Mouse (Mus musculus) stomach, postnatal 0 days (tissue): ENCODE data around the gene Smyd4. TPM values are rescaled to one million over a fixed set of nuclear protein-coding genes. Genes with fewer than 3 reads are reported as not detected.

Experiments
- ATAC-seq: fragments of 200-750 bp; cut with Nextera tagmentation; 2 replicates; pipeline ENCODE4 v1.8.0; 2017; ENCODE audit not compliant: low FRiP score, low TSS enrichment
- DNase-seq: peaks from one replicate; pipeline ENCODE4 v3.0.0-alpha.2; 2016; ENCODE audit warnings: low spot score
- H3K27ac ChIP-seq: fragments of 300-500 bp; sonication (generic); replicated peaks from 2 replicates; pipeline ENCODE4 v1.5.1; 2014; ENCODE audit warnings: mild to moderate bottlenecking, control low read depth
- H3K27me3 ChIP-seq: fragments of 300-500 bp; sonication (generic); 2 replicates; pipeline ENCODE4 v1.6.1; 2014; ENCODE audit warnings: low read length; ENCODE audit not compliant: control insufficient read depth, insufficient read depth
- H3K36me3 ChIP-seq: fragments of 300-500 bp; sonication (generic); 2 replicates; pipeline ENCODE4 v1.6.1; 2014; ENCODE audit warnings: low read length, mixed read lengths; ENCODE audit not compliant: control insufficient read depth, insufficient read depth
- H3K4me1 ChIP-seq: fragments of 300-500 bp; sonication (generic); replicated peaks from 2 replicates; pipeline ENCODE4 v1.6.1; 2014; ENCODE audit warnings: antibody characterized with exemption; ENCODE audit not compliant: control insufficient read depth, insufficient read depth
- H3K4me2 ChIP-seq: fragments of 300-500 bp; sonication (generic); replicated peaks from 2 replicates; pipeline ENCODE4 v1.6.1; 2014; ENCODE audit warnings: low read depth, mild to moderate bottlenecking, control low read depth, moderate library complexity
- H3K4me3 ChIP-seq: fragments of 300-500 bp; sonication (generic); 2 replicates; pipeline ENCODE4 v1.5.1; 2014; ENCODE audit warnings: low read depth, low read length, control low read depth
- H3K9ac ChIP-seq: fragments of 300-500 bp; sonication (generic); 2 replicates; pipeline ENCODE4 v1.6.1; 2014; ENCODE audit warnings: mild to moderate bottlenecking, low read length, control low read depth, mixed read lengths
- H3K9me3 ChIP-seq: fragments of 300-500 bp; sonication (generic); 2 replicates; pipeline ENCODE4 v1.6.1; 2016; ENCODE audit warnings: low read length; ENCODE audit not compliant: control insufficient read depth
- CTCF ChIP-seq: IDR thresholded peaks from 2 replicates; pipeline ENCODE4 v1.5.1; 2016; ENCODE audit warnings: antibody characterized with exemption, low read depth, mild to moderate bottlenecking, moderate library complexity
- EP300 ChIP-seq: optimal IDR thresholded peaks from 2 replicates; pipeline ENCODE3; 2016; ENCODE audit warnings: antibody characterized with exemption
- WGBS: fragments of 180-500 bp; shearing (Covaris S2); extraction: QIAGEN DNeasy Blood & Tissue Kit; methylation state at CpG from one replicate; pipeline ENCODE4 v1.1.7; 2014; 5-methylcytosine and 5-hydroxymethylcytosine counted together
- polyA plus RNA-seq: library from polyadenylated mRNA; unstranded; fragments of >200 nt; fragmentation: Nextera tagmentation; extraction: Ambion mirVana; gene quantifications from 2 replicates; pipeline ENCODE4 v1.2.1, GENCODE M21; 2015

The Smyd4 gene
- polyA plus RNA-seq, 1 experiment from 2014 or later = 5.0 TPM

- Histone ChIP-seq H3K4me2 (no peak overlapping the region), H3K4me3 (no peak overlapping the region), H3K27ac (no peak overlapping the region), H3K4me1 (no peaks in the 10 kb centered on the region), H3K36me3 (no peaks in the 10 kb centered on the region), H3K9me3 (no peaks in the 10 kb centered on the region), H3K9ac (no peak overlapping the region), H3K27me3 (no peaks in the 10 kb centered on the region)
- ATAC-seq (no peak), DNase-seq (no peak)
- no peak for TF ChIP-seq EP300
- TF ChIP-seq CTCF = no peak
- 84% methylated on average over 13 of the region's 13 CpGs for WGBS
These were observed 67.8 kb downstream of the Smyd4 start for GRCm38 (mm10) chr11:75415994-75416393.

DNA sequence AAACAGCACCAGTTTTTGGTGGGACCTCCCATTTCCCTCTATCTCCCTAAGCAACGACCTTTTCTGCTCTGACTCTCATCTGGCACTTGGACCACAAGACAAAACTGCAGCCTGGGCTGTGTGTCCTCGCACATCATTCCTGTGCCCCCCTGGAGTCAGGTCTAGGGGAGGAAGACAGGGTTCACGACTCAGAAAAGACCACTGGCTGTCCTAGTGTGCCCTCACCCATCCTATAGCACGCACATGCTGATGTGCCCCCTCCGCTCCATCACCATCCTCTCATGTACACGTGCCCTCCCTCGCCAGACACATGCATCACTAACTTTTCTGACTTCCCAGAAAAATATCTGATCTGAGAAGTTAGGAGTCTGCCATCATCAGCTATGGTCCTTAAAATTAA lies 71.8 kb downstream of the Smyd4 start:
- TF ChIP-seq EP300 (no peak), CTCF (no peak)
- H3K4me3 ChIP-seq = no peak overlapping the region
- ATAC-seq (no peak), DNase-seq (no peak)
- no peak overlapping the region for H3K27ac ChIP-seq
- no peaks in the 10 kb centered on the region for H3K4me1 ChIP-seq
- no peaks in the 10 kb centered on the region for H3K27me3 ChIP-seq
- H3K36me3 ChIP-seq = no peaks in the 10 kb centered on the region
- no peaks in the 10 kb centered on the region for H3K9me3 ChIP-seq
- no peak overlapping the region for H3K9ac ChIP-seq
- no peak overlapping the region for H3K4me2 ChIP-seq
- WGBS = 79% methylated on average over 7 of the region's 7 CpGs

- Histone ChIP-seq H3K4me3 (no peak overlapping the region), H3K4me1 (no peaks in the 10 kb centered on the region), H3K27ac (no peak overlapping the region), H3K4me2 (no peak overlapping the region), H3K27me3 (no peaks in the 10 kb centered on the region), H3K9ac (no peak overlapping the region), H3K36me3 (no peaks in the 10 kb centered on the region), H3K9me3 (no peaks in the 10 kb centered on the region)
- WGBS = 72% methylated on average over 5 of the region's 5 CpGs
- TF ChIP-seq EP300 (no peak), CTCF (no peak)
- DNase-seq = no peak
- ATAC-seq = no peak
These were observed 72.7 kb downstream of the Smyd4 start for GRCm38 (mm10) chr11:75420810-75421374.

- DNase-seq (no peak), ATAC-seq (peak; percentile 44; the same call in 1 of the 2 replicates)
- Histone ChIP-seq H3K27me3 (no peaks in the 10 kb centered on the region), H3K9me3 (no peaks in the 10 kb centered on the region), H3K27ac (no peak overlapping the region), H3K9ac (no peak overlapping the region), H3K4me2 (peak overlapping the region; percentile 44; the same call in 1 of the 2 replicates), H3K4me3 (peak overlapping the region; percentile 27), H3K36me3 (no peaks in the 10 kb centered on the region), H3K4me1 (no peaks in the 10 kb centered on the region)
- 51% methylated on average over 6 of the region's 6 CpGs for WGBS
- no peak for TF ChIP-seq CTCF
- no peak for TF ChIP-seq EP300
These were observed 73.3 kb downstream of the Smyd4 start for GRCm38 (mm10) chr11:75421375-75422012.

GRCm38 (mm10) chr11:75422013-75422792 lies 74.0 kb downstream of the Smyd4 start, which contains the start of gene Serpinf1:
Serpinf1 (minus strand) TSS chr11:75422701.
- Histone ChIP-seq H3K9ac (peak within 1 kb of the TSS; percentile 47; the same call in 1 of the 2 replicates), H3K36me3 (no peaks in the 10 kb centered on the region), H3K27me3 (no peaks in the 10 kb centered on the region), H3K4me1 (no peaks in the 10 kb centered on the region), H3K4me3 (peak within 1 kb of the TSS; percentile 27), H3K27ac (no peak within 1 kb of the TSS; the same call in 1 of the 2 replicates), H3K9me3 (no peaks in the 10 kb centered on the region), H3K4me2 (peak within 1 kb of the TSS; percentile 44)
- WGBS = 30% methylated on average over 10 of the region's 10 CpGs
- TF ChIP-seq CTCF (no peak), EP300 (no peak)
- DNase-seq (no peak), ATAC-seq (0 out of 2 replicates have a peak, but pooled peaks have one; percentile 39)

- H3K4me1 ChIP-seq = no peaks in the 10 kb centered on the region
- no peaks in the 10 kb centered on the region for H3K27me3 ChIP-seq
- no peak overlapping the region for H3K27ac ChIP-seq
- ATAC-seq = no peak
- H3K9ac ChIP-seq = no peak overlapping the region
- H3K9me3 ChIP-seq = no peaks in the 10 kb centered on the region
- no peak overlapping the region for H3K4me2 ChIP-seq
- TF ChIP-seq EP300 (no peak), CTCF (no peak)
- H3K36me3 ChIP-seq = no peaks in the 10 kb centered on the region
- no peak for DNase-seq
- no peak overlapping the region for H3K4me3 ChIP-seq
- WGBS = 89% methylated on average over 3 of the region's 3 CpGs
These were observed 74.9 kb downstream of the Smyd4 start for GRCm38 (mm10) chr11:75423091-75423490.
